Mouse (Mus musculus) MEL (cell line): Measurements from ENCODE around the gene Synrg. TPM values are rescaled to one million over a fixed set of nuclear protein-coding genes. Genes with fewer than 3 reads are reported as not detected.

Source experiments
- DNase-seq: peaks from one replicate; pipeline ENCODE4 v3.0.0; 2011; ENCODE audit warnings: low read depth, low spot score
- H3K27ac ChIP-seq: 2 replicates; pipeline ENCODE4 v1.5.1; 2012; ENCODE audit warnings: low read depth, mild to moderate bottlenecking, control low read depth, low read length, moderate library complexity; ENCODE audit not compliant: control insufficient read depth
- H3K27me3 ChIP-seq, 2 experiments: fragments of 150-350 bp in 1 of 2; sonication (generic) in 1 of 2; 2 replicates each; pipeline ENCODE4 v1.6.1; 2012; ENCODE audit warnings: low read length in 2 of 2, mild to moderate bottlenecking in 2 of 2, improper control_type of control experiment in 1 of 2, moderate library complexity in 1 of 2; ENCODE audit not compliant: insufficient read depth in 2 of 2, control insufficient read depth in 1 of 2
- H3K36me3 ChIP-seq, 2 experiments: 2 replicates each; pipeline ENCODE4 v1.6.1; 2012 to 2014; ENCODE audit warnings: low read length in 2 of 2, improper control_type of control experiment in 1 of 2, inconsistent platforms in 1 of 2, mild to moderate bottlenecking in 1 of 2; ENCODE audit not compliant: insufficient read depth in 2 of 2, control insufficient read depth in 1 of 2
- H3K4me1 ChIP-seq, 2 experiments: fragments of 150-350 bp in 1 of 2; sonication (generic) in 1 of 2; 2 replicates each; pipeline ENCODE4 v1.6.1; 2012; ENCODE audit warnings: low read length in 2 of 2, improper control_type of control experiment in 1 of 2, mild to moderate bottlenecking in 1 of 2; ENCODE audit not compliant: insufficient read depth in 2 of 2, control insufficient read depth in 1 of 2
- H3K4me3 ChIP-seq, 2 experiments: fragments of 150-350 bp in 1 of 2; sonication (generic) in 1 of 2; 2 replicates each; pipeline ENCODE4 v1.5.1; 2012; ENCODE audit warnings: low read depth in 2 of 2, low read length in 2 of 2, mild to moderate bottlenecking in 2 of 2, moderate library complexity in 2 of 2, control low read depth in 1 of 2, improper control_type of control experiment in 1 of 2; ENCODE audit not compliant: control insufficient read depth in 1 of 2, insufficient read depth in 1 of 2
- H3K79me2 ChIP-seq: 2 replicates; pipeline ENCODE4 v1.6.1; 2012; ENCODE audit warnings: mild to moderate bottlenecking, low read length, moderate library complexity; ENCODE audit not compliant: control insufficient read depth, poor library complexity, insufficient read depth
- H3K9ac ChIP-seq: 2 replicates; pipeline ENCODE4 v1.6.1; 2012; ENCODE audit warnings: low read depth, mild to moderate bottlenecking, control low read depth, low read length, moderate library complexity; ENCODE audit not compliant: control insufficient read depth, poor library complexity, severe bottlenecking
- H3K9me3 ChIP-seq: fragments of 150-350 bp; sonication (generic); replicated peaks from 2 replicates; pipeline ENCODE4 v1.6.1; 2012; ENCODE audit warnings: mild to moderate bottlenecking, low read length, improper control_type of control experiment, moderate library complexity; ENCODE audit not compliant: insufficient read depth
- CTCF ChIP-seq, 3 experiments: IDR thresholded peaks in 2 of 3; conservative IDR thresholded peaks in 1 of 3; 2 replicates each; pipeline ENCODE4 v1.5.1; 2011 to 2012; ENCODE audit warnings: low read length in 3 of 3, low read depth in 2 of 3, mild to moderate bottlenecking in 2 of 3, improper control_type of control experiment in 1 of 3, inconsistent platforms in 1 of 3, mixed read lengths in 1 of 3, moderate library complexity in 1 of 3; ENCODE audit not compliant: control insufficient read depth in 1 of 3, insufficient read depth in 1 of 3, poor library complexity in 1 of 3, severe bottlenecking in 1 of 3
- EP300 ChIP-seq, 2 experiments: IDR thresholded peaks; 2 replicates each; pipeline ENCODE4 v1.6.1; 2011; ENCODE audit warnings: improper control_type of control experiment in 2 of 2, low read length in 2 of 2, low read depth in 1 of 2, mild to moderate bottlenecking in 1 of 2
- ETS1 ChIP-seq: IDR thresholded peaks from 2 replicates; pipeline ENCODE4 v1.6.1; 2012; ENCODE audit warnings: low read depth, mild to moderate bottlenecking, inconsistent platforms, low read length, improper control_type of control experiment, moderate library complexity
- GATA1 ChIP-seq: IDR thresholded peaks from 2 replicates; pipeline ENCODE4 v1.6.1; 2011; ENCODE audit warnings: low read depth, low read length, improper control_type of control experiment
- HCFC1 ChIP-seq: IDR thresholded peaks from 2 replicates; pipeline ENCODE4 v1.6.1; 2012; ENCODE audit warnings: low read depth, mild to moderate bottlenecking, inconsistent platforms, low read length, improper control_type of control experiment, moderate library complexity
- JUND ChIP-seq: IDR thresholded peaks from 2 replicates; pipeline ENCODE4 v1.6.1; 2011; ENCODE audit warnings: low read depth, mild to moderate bottlenecking, improper control_type of control experiment, low read length
- MAZ ChIP-seq: IDR thresholded peaks from 2 replicates; pipeline ENCODE4 v1.6.1; 2012; ENCODE audit warnings: low read depth, mild to moderate bottlenecking, inconsistent platforms, low read length, improper control_type of control experiment
- MEF2A ChIP-seq: IDR thresholded peaks from 2 replicates; pipeline ENCODE4 v1.6.1; 2014; ENCODE audit warnings: low read depth, mild to moderate bottlenecking, inconsistent platforms, low read length, improper control_type of control experiment; ENCODE audit not compliant: poor library complexity, insufficient replicate concordance, severe bottlenecking; ENCODE audit errors: extremely low read depth
- MXI1 ChIP-seq: IDR thresholded peaks from 2 replicates; pipeline ENCODE4 v1.6.1; 2011; ENCODE audit warnings: mild to moderate bottlenecking, low read depth, low read length, improper control_type of control experiment
- MYB ChIP-seq: IDR thresholded peaks from 2 replicates; pipeline ENCODE4 v1.6.1; 2011; ENCODE audit warnings: mild to moderate bottlenecking, low read depth, low read length, improper control_type of control experiment
- MYC ChIP-seq: IDR thresholded peaks from 2 replicates; pipeline ENCODE4 v1.6.1; 2011; ENCODE audit warnings: low read depth, mild to moderate bottlenecking, low read length, improper control_type of control experiment, moderate library complexity
- NELFE ChIP-seq: IDR thresholded peaks from 2 replicates; pipeline ENCODE4 v1.6.1; 2011; ENCODE audit warnings: low read depth, low read length, improper control_type of control experiment
- POLR2A ChIP-seq, 2 experiments: IDR thresholded peaks; 2 replicates each; pipeline ENCODE4 v1.6.1; 2011 to 2012; ENCODE audit warnings: low read length in 2 of 2, mild to moderate bottlenecking in 2 of 2, control low read depth in 1 of 2, improper control_type of control experiment in 1 of 2, low read depth in 1 of 2, moderate library complexity in 1 of 2; ENCODE audit not compliant: control insufficient read depth in 1 of 2, insufficient read depth in 1 of 2, poor library complexity in 1 of 2
- POLR2AphosphoS2 ChIP-seq: IDR thresholded peaks from 2 replicates; pipeline ENCODE4 v1.6.1; 2011; ENCODE audit warnings: low read length, improper control_type of control experiment
- POLR2AphosphoS5 ChIP-seq: IDR thresholded peaks from 2 replicates; pipeline ENCODE4 v1.6.1; 2012; ENCODE audit warnings: low read depth, borderline replicate concordance, mild to moderate bottlenecking, inconsistent platforms, low read length, moderate library complexity, mixed read lengths
- RCOR1 ChIP-seq: IDR thresholded peaks from 2 replicates; pipeline ENCODE4 v1.6.1; 2012; ENCODE audit warnings: low read depth, mild to moderate bottlenecking, inconsistent platforms, low read length, improper control_type of control experiment
- SIN3A ChIP-seq: IDR thresholded peaks from 2 replicates; pipeline ENCODE4 v1.6.1; 2012; ENCODE audit warnings: low read length, improper control_type of control experiment, inconsistent platforms
- TBP ChIP-seq: IDR thresholded peaks from 2 replicates; pipeline ENCODE4 v1.8.0; 2011; ENCODE audit warnings: low read depth, low read length, improper control_type of control experiment
- TCF12 ChIP-seq: IDR thresholded peaks from 2 replicates; pipeline ENCODE4 v1.6.1; 2014; ENCODE audit warnings: low read depth, mild to moderate bottlenecking, inconsistent platforms, low read length, improper control_type of control experiment, moderate library complexity
- UBTF ChIP-seq: IDR thresholded peaks from 2 replicates; pipeline ENCODE4 v1.6.1; 2012; ENCODE audit warnings: low read depth, mild to moderate bottlenecking, inconsistent platforms, low read length, improper control_type of control experiment, moderate library complexity, borderline replicate concordance; ENCODE audit not compliant: insufficient read depth
- USF1 ChIP-seq: IDR thresholded peaks from 2 replicates; pipeline ENCODE4 v1.6.1; 2014; ENCODE audit warnings: low read depth, mild to moderate bottlenecking, inconsistent platforms, low read length, improper control_type of control experiment, moderate library complexity
- ZC3H11A ChIP-seq: IDR thresholded peaks from 2 replicates; pipeline ENCODE4 v1.6.1; 2012; ENCODE audit warnings: low read depth, mild to moderate bottlenecking, inconsistent platforms, low read length, improper control_type of control experiment
- polyA plus RNA-seq, 2 experiments: library from polyadenylated mRNA; stranded (reverse) in 1 of 2; unstranded in 1 of 2; fragments of >175 nt in 1 of 2; fragments of >200 nt in 1 of 2; gene quantifications; 2 replicates each; pipeline versions ENCODE4 v1.2.1 to v1.2.4; 2012; ENCODE audit warnings: low replicate concordance in 2 of 2, low read depth in 1 of 2; ENCODE audit not compliant: insufficient read length in 2 of 2, insufficient read depth in 1 of 2, missing spikeins in 1 of 2
- total RNA-seq: library from RNA; depleted of rRNA; stranded (reverse); fragments of 300-350 nt; gene quantifications from 2 replicates; pipeline ENCODE4 v1.2.3, GENCODE M21; 2012

Gene Synrg
- total and polyA plus RNA-seq, 3 experiments: 24.7 to 75.3 (median 26.4) TPM

DNA sequence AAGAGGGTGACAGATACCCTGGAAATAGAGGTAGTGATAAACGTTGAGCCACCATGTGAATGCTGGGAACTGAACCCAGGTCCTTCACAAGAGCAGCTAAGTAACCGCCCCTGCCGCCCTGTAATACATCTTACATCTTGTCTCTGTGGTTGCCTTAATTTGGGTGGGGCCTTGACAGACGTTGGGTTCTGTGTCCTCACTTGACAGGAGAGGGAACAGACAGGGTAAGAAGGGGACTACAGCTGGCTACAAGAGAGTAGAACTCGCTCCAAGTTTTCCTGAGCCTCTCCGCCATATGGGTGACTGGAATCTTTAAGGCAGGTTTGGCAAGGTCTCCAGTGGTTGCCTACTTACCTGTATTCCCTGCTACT is 4.0 kb downstream of the Synrg start:
- peak overlapping the region; percentile 75 for H3K27ac ChIP-seq
- H3K9ac ChIP-seq: peak overlapping the region; percentile 49
- no peaks in the 10 kb centered on the region for H3K9me3 ChIP-seq
- peaks cover 31% of the 10 kb centered on the region in 2 experiments for H3K4me1 ChIP-seq
- no peaks in the 10 kb centered on the region for H3K27me3 ChIP-seq
- H3K4me3 ChIP-seq: peak overlapping the region in 1 of 2 experiments; percentile 2; a peak in 1 of 4 replicates
- H3K36me3 ChIP-seq: peaks cover 4 to 38% of the 10 kb centered on the region in 2 experiments
- peaks cover 11% of the 10 kb centered on the region for H3K79me2 ChIP-seq
- peak; percentile 92 for DNase-seq
- TF ChIP-seq EP300 (IDR thresholded peaks at IDR 0.05; ENCODE audit: low read depth in 1 of 2, low read length in 2 of 2) (peak; percentile 10 to 79; a peak in 2 of 4 replicates), POLR2AphosphoS2 (0 out of 2 replicates have a peak, but pooled peaks have one; percentile 34), SIN3A (peak; percentile 78; the same call in 1 of the 2 replicates), MXI1 (peak; percentile 73), UBTF (no peak), USF1 (no peak), CTCF (IDR thresholded peaks at IDR 0.05 in 2 of 3, conservative IDR thresholded peaks at IDR 0.05 in 1 of 3; ENCODE audit: control insufficient read depth in 1 of 3, insufficient read depth in 1 of 3, low read depth in 2 of 3, low read length in 3 of 3, poor library complexity in 1 of 3, severe bottlenecking in 1 of 3) (no peak), MYC (0 out of 2 replicates have a peak, but pooled peaks have one; percentile 24), NELFE (no peak), TCF12 (peak; percentile 48), ETS1 (peak; percentile 71; the same call in 1 of the 2 replicates), GATA1 (peak; percentile 3; the same call in 1 of the 2 replicates), RCOR1 (no peak), ZC3H11A (no peak), POLR2AphosphoS5 (no peak), TBP (peak; percentile 29; the same call in 1 of the 2 replicates), JUND (no peak), HCFC1 (peak; percentile 44; the same call in 1 of the 2 replicates), POLR2A (IDR thresholded peaks at IDR 0.05; ENCODE audit: control insufficient read depth in 1 of 2, insufficient read depth in 1 of 2, low read depth in 1 of 2, low read length in 2 of 2, poor library complexity in 1 of 2) (peak in 1 of 2 experiments; percentile 67; a peak in 2 of 4 replicates), MAZ (0 out of 2 replicates have a peak, but pooled peaks have one; percentile 59), MYB (peak; percentile 61), MEF2A (no peak)
